ENCODE assay signal across 11 mouse cellular contexts in the genomic region with DNA sequence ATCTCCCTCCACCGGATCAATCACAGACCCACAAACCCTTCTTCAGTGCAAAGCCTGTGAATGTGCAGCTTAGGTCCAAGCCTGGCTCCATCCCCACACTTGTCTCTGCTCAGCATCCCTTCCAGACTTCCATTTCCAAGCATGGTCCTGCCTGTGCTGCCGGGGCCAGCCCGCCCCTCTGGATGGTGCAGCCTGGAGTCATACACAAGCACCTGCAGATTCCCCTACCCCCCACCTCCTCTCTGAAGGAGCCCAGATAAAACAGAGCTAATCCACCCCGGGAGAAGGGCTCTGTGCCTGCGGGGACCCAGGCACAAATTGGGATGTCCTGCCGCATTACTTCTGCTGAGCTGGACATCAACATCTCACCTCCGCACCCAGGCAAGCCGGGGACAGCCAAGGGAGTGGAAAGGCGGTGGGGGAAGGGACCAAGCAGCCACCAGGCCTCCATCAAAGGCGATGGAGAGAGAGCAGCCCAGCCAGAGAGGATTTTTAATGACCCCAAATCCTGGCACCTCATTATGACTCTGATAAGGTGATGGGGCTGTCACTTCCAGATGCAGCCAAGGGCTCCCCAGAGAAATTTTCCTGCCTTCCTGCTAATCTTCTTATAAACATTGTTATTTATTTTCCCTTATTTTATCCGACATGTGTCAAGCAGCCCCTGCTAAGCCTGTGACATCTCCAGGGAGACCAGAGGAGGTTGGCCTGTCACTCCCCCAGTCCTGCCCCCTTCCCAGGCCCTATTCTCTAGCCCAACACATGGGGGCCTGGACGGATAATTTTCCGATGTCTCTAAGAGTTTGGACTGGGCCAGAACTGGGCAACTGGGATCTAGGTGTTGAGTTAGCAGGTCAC.
DNase-seq lines count a peak whose midpoint lies in the region; ATAC-seq and TF ChIP-seq lines count a peak whose summit lies in the region.
"Had no signal": no experiment of that assay in that cellular context is flagged by ENCODE, and none has a peak within 500 bp of the region (broad histone marks: within the 10 kb centered on the region; RNA-seq: fewer than 3 reads in every experiment).

No protein-coding gene starts in this region.

- peak; percentile 75 for ATAC-seq in lung, embryonic 14.5 days (ENCODE audit: insufficient read depth)
- ATAC-seq in embryonic facial prominence, embryonic 14.5 days (ENCODE audit: low read depth): peak; percentile 41; the same call in 1 of the 2 replicates
- ATAC-seq in hindbrain, embryonic 12.5 days (ENCODE audit: low FRiP score): peak; percentile 66; the same call in 1 of the 2 replicates
- peak; percentile 76 for ATAC-seq in midbrain, embryonic 14.5 days (ENCODE audit: low FRiP score, low TSS enrichment)

- no peaks in the 10 kb centered on the region for H3K27me3 ChIP-seq in lung, embryonic 14.5 days (ENCODE audit: insufficient read depth, low read length)
- H3K27me3 ChIP-seq in embryonic facial prominence, embryonic 14.5 days (replicated peaks; ENCODE audit: control insufficient read depth, insufficient read depth, low read length): peaks cover 5% of the 10 kb centered on the region; the same call in 1 of the 2 replicates
- peaks cover 45% of the 10 kb centered on the region for H3K27me3 ChIP-seq in hindbrain, embryonic 12.5 days
- H3K27me3 ChIP-seq in midbrain, embryonic 14.5 days (ENCODE audit: control insufficient read depth, insufficient read depth, low read length): no peaks in the 10 kb centered on the region

- no peaks in the 10 kb centered on the region for H3K36me3 ChIP-seq in lung, embryonic 14.5 days (ENCODE audit: insufficient read depth)
- H3K36me3 ChIP-seq in embryonic facial prominence, embryonic 14.5 days (ENCODE audit: control insufficient read depth, insufficient read depth, low read length): no peaks in the 10 kb centered on the region
- no peaks in the 10 kb centered on the region for H3K36me3 ChIP-seq in hindbrain, embryonic 12.5 days
- H3K36me3 ChIP-seq in midbrain, embryonic 14.5 days (ENCODE audit: control insufficient read depth, insufficient read depth, low read length): no peaks in the 10 kb centered on the region
- H3K36me3 ChIP-seq: kidney, embryonic 15.5 days had no signal

- H3K27ac ChIP-seq in lung, embryonic 14.5 days (ENCODE audit: low read depth): peak overlapping the region; percentile 50
- H3K27ac ChIP-seq in embryonic facial prominence, embryonic 14.5 days (replicated peaks; ENCODE audit: low read depth, low read length): no peak overlapping the region
- H3K27ac ChIP-seq in hindbrain, embryonic 12.5 days: no peak overlapping the region; the same call in 1 of the 2 replicates
- H3K27ac ChIP-seq in midbrain, embryonic 14.5 days (replicated peaks; ENCODE audit: low read depth, low read length): peak overlapping the region; percentile 69
- H3K27ac ChIP-seq: kidney, embryonic 15.5 days had no signal

- no peaks in the 10 kb centered on the region for H3K9me3 ChIP-seq in lung, embryonic 14.5 days (ENCODE audit: low read depth, low read length)
- no peaks in the 10 kb centered on the region for H3K9me3 ChIP-seq in embryonic facial prominence, embryonic 14.5 days (ENCODE audit: control insufficient read depth, low read length)
- H3K9me3 ChIP-seq in hindbrain, embryonic 12.5 days (replicated peaks): no peaks in the 10 kb centered on the region
- no peaks in the 10 kb centered on the region for H3K9me3 ChIP-seq in midbrain, embryonic 14.5 days (ENCODE audit: control insufficient read depth, low read length)
- H3K9me3 ChIP-seq: kidney, embryonic 15.5 days had no signal

- 0 out of 2 replicates have a peak, but pooled peaks have one; percentile 14 for TF ChIP-seq CTCF in lung, embryonic 14.5 days (IDR thresholded peaks at IDR 0.05; ENCODE audit: low read depth)

- 12% methylated on average over 13 of the region's 13 CpGs for WGBS in lung, embryonic 14.5 days
- WGBS in embryonic facial prominence, embryonic 14.5 days: 21% methylated on average over 13 of the region's 13 CpGs
- 19% methylated on average over 13 of the region's 13 CpGs for WGBS in hindbrain, embryonic 12.5 days
- 6% methylated on average over 13 of the region's 13 CpGs for WGBS in midbrain, embryonic 14.5 days

- H3K4me1 ChIP-seq in lung, embryonic 14.5 days (ENCODE audit: insufficient read depth): peaks cover 29% of the 10 kb centered on the region
- H3K4me1 ChIP-seq in embryonic facial prominence, embryonic 14.5 days (ENCODE audit: control insufficient read depth, insufficient read depth, low read length): no peaks in the 10 kb centered on the region
- peaks cover 34% of the 10 kb centered on the region for H3K4me1 ChIP-seq in hindbrain, embryonic 12.5 days
- peaks cover 35% of the 10 kb centered on the region for H3K4me1 ChIP-seq in midbrain, embryonic 14.5 days (ENCODE audit: control insufficient read depth, insufficient read depth, low read length)

- H3K4me2 ChIP-seq in lung, embryonic 14.5 days: no peak overlapping the region
- H3K4me2 ChIP-seq in embryonic facial prominence, embryonic 14.5 days (ENCODE audit: low read depth, low read length): no peak overlapping the region
- no peak overlapping the region for H3K4me2 ChIP-seq in hindbrain, embryonic 12.5 days (replicated peaks)
- peak overlapping the region; percentile 3; the same call in 1 of the 2 replicates for H3K4me2 ChIP-seq in midbrain, embryonic 14.5 days (ENCODE audit: low read length)
- H3K4me2 ChIP-seq: kidney, embryonic 15.5 days had no signal

- peak; percentile 90 for DNase-seq in lung, embryonic 14.5 days
- DNase-seq in lung, postnatal 25 days (ENCODE audit: low spot score): no peak
- peak; percentile 22 for DNase-seq in embryonic facial prominence, embryonic 14.5 days (ENCODE audit: low spot score)
- peak; percentile 79 for DNase-seq in midbrain, embryonic 14.5 days
- DNase-seq in cerebellum, adult 9-11 months: no peak
- DNase-seq in right cerebral cortex, postnatal 25 days: no peak
- DNase-seq: adrenal gland, adult 2 months; heart, postnatal 4 days; lung, postnatal 36 days had no signal

- no peak overlapping the region for H3K4me3 ChIP-seq in lung, embryonic 14.5 days (ENCODE audit: low read depth, low read length)
- H3K4me3 ChIP-seq in embryonic facial prominence, embryonic 14.5 days (ENCODE audit: low read depth, low read length): no peak overlapping the region
- no peak overlapping the region for H3K4me3 ChIP-seq in hindbrain, embryonic 12.5 days
- no peak overlapping the region for H3K4me3 ChIP-seq in midbrain, embryonic 14.5 days (replicated peaks; ENCODE audit: low read depth, low read length)
- H3K4me3 ChIP-seq: kidney, embryonic 15.5 days had no signal

- no peak overlapping the region for H3K9ac ChIP-seq in lung, embryonic 14.5 days
- no peak overlapping the region for H3K9ac ChIP-seq in embryonic facial prominence, embryonic 14.5 days (ENCODE audit: low read depth, low read length)
- no peak overlapping the region for H3K9ac ChIP-seq in hindbrain, embryonic 12.5 days
- no peak overlapping the region for H3K9ac ChIP-seq in midbrain, embryonic 14.5 days (replicated peaks; ENCODE audit: low read length)
- H3K9ac ChIP-seq: kidney, embryonic 15.5 days had no signal

Comparison
In these comparisons a context has a peak if more than half of its experiments do, and no peak if none do; other contexts are left out.
1. DNase-seq: peak in lung, embryonic 14.5 days (single experiment), embryonic facial prominence, embryonic 14.5 days (single experiment) and midbrain, embryonic 14.5 days (single experiment); none in lung, postnatal 25 days (single experiment), cerebellum, adult 9-11 months (single experiment) and right cerebral cortex, postnatal 25 days (single experiment).
2. H3K27ac ChIP-seq: peak in lung, embryonic 14.5 days (single experiment) and midbrain, embryonic 14.5 days (single experiment); none in embryonic facial prominence, embryonic 14.5 days (single experiment) and hindbrain, embryonic 12.5 days (single experiment).
3. Peak in every context shown above with its lines, with median percentiles within 50 percentile points of each other: ATAC-seq.